Mouse (Mus musculus) mouse embryonic stem cell (cell line): ENCODE measurements around the gene Vdac2.

Experiments used
- in situ Hi-C, 2 experiments: fragments of 300-500 bp; cut with MboI; formaldehyde crosslinking; loops; 1 replicate in 1 of 2; 3 replicates in 1 of 2; pipeline ENCODE4 v1.14.3; 2019 to 2020; ENCODE audit warnings: low sequenced_read_pairs in 2 of 2, low pct_unique_long_range_greater_than_20kb in 1 of 2, mixed read lengths in 1 of 2; ENCODE audit not compliant: unreplicated experiment in 1 of 2

Vdac2 gene

GRCm38 (mm10) chr14:21824938-21825337 is at the start of gene Vdac2:
Vdac2 (plus strand) TSS chr14:21825238.
- in situ Hi-C loops = no loop called here

GRCm38 (mm10) chr14:21776201-21776600 is 48.8 kb upstream of the Vdac2 start:
- in situ Hi-C loops = no loop called here

GRCm38 (mm10) chr14:21786500-21786899 is 38.5 kb upstream of the Vdac2 start:
- in situ Hi-C loops = no loop called here

GRCm38 (mm10) chr14:21787374-21787773 is 37.7 kb upstream of the Vdac2 start:
- in situ Hi-C loops = no loop called here

GRCm38 (mm10) chr14:21788121-21788520 is 36.9 kb upstream of the Vdac2 start:
- in situ Hi-C loops = no loop called here

GRCm38 (mm10) chr14:21790585-21791251 is 34.3 kb upstream of the Vdac2 start:
- in situ Hi-C loops = no loop called here

- in situ Hi-C loops = no loop called here
These were observed 33.3 kb upstream of the Vdac2 start for GRCm38 (mm10) chr14:21791722-21792121.

- in situ Hi-C loops = no loop called here
These were observed 32.8 kb upstream of the Vdac2 start for GRCm38 (mm10) chr14:21792250-21792649.

- in situ Hi-C loops = no loop called here
These were observed 24.4 kb upstream of the Vdac2 start for GRCm38 (mm10) chr14:21800641-21801040.

GRCm38 (mm10) chr14:21801624-21802023 is 23.4 kb upstream of the Vdac2 start:
- in situ Hi-C loops = no loop called here

GRCm38 (mm10) chr14:21802543-21803206 is 22.4 kb upstream of the Vdac2 start:
- in situ Hi-C loops = no loop called here

GRCm38 (mm10) chr14:21806203-21806602 is 18.8 kb upstream of the Vdac2 start:
- in situ Hi-C loops = no loop called here

GRCm38 (mm10) chr14:21806631-21807160 is 18.3 kb upstream of the Vdac2 start:
- in situ Hi-C loops = no loop called here

GRCm38 (mm10) chr14:21808208-21808922 is 16.7 kb upstream of the Vdac2 start:
- in situ Hi-C loops = no loop called here

- in situ Hi-C loops = no loop called here
These were observed 15.6 kb upstream of the Vdac2 start for GRCm38 (mm10) chr14:21809418-21809817.

GRCm38 (mm10) chr14:21811301-21811700 is 13.7 kb upstream of the Vdac2 start:
- in situ Hi-C loops = no loop called here

- in situ Hi-C loops = no loop called here
These were observed 13.2 kb upstream of the Vdac2 start for GRCm38 (mm10) chr14:21811744-21812393.

- in situ Hi-C loops = no loop called here
These were observed 12.4 kb upstream of the Vdac2 start for GRCm38 (mm10) chr14:21812590-21813162.

GRCm38 (mm10) chr14:21813216-21813615 is 11.8 kb upstream of the Vdac2 start:
- in situ Hi-C loops = no loop called here
